Mouse (Mus musculus): ENCODE measurements around the gene Galr3.

DNA sequence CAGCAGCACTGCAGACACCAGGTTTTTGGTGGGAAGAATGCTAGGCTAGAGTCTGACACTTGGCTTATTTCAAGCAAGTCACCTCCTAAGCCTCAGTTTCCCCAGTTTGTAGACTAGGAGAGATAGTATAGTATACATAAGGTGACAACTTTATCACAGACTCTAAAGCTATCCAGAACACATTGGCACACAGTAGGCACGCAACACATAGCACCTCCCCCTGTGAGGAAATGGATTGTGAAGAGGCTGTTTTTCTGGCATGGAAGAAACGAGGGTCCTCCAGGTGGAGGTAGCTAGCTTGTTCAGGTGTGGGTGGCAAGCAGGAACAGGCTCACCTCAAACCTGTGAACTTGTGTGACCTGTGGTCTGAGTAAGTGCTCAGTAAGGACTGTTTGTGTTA is 9.3 kb downstream of the Galr3 start:
- TF ChIP-seq CTCF (IDR thresholded peaks at IDR 0.05; ENCODE audit: low read depth, low read length) (no peak), POLR2A (IDR thresholded peaks at IDR 0.05; ENCODE audit: insufficient read depth, low read length) (no peak), EP300 (IDR thresholded peaks at IDR 0.05; ENCODE audit: insufficient read depth, low read depth, low read length) (no peak)

All from ES-Bruce4 (cell line).